Mouse (Mus musculus): ENCODE data around the gene Wdr83. TPM values are rescaled to one million over a fixed set of nuclear protein-coding genes. Genes with fewer than 3 reads are reported as not detected.
"Not testable (repeated sequence)": the region's sequence is repeated elsewhere in the genome, so short reads cannot be mapped to it uniquely, and the experiment has no call there.

The Wdr83 gene
- total RNA-seq (2021): 10 to 100 TPM; 21.1 to 23.1 TPM
- long read RNA-seq, experiment 1, transcript Wdr83-201 (9 exons, 1,238 nt): major isoform, 8 of 12 reads
- long read RNA-seq, experiment 1, partial matches to known transcripts: 0 of 12 reads
- long read RNA-seq, experiment 1, other reads (novel, unspliced or antisense): 2 of 12 reads
- long read RNA-seq, experiment 2, transcript Wdr83-201 (9 exons, 1,238 nt): major isoform, 15 of 21 reads
- long read RNA-seq, experiment 2, partial matches to known transcripts: 1 of 21 reads
- long read RNA-seq, experiment 2, other reads (novel, unspliced or antisense): 1 of 21 reads

DNA sequence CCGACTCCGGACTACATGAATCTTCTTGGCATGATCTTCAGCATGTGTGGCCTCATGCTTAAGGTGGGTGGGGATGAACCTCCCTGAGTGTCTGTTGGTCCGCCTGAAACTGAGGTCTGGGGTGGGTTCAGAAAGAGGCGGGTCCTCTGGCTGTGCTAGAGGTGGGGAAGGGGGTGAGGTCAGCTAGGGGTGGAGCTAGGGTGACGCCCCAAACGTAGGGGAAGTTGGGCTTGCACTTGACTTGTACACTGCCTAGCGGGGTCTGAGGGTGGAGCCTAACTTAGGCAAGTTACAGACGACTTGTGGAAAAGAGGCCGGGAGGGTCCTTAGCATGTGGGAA lies at the start of gene Wdr83:
Gene Wdr83 (minus strand): TSS at position 91 of the 340 bp plus-strand sequence.
- peak in 1 of 2 experiments; percentile 38 for DNase-seq (ENCODE audit: low spot score in 2 of 2)

DNA sequence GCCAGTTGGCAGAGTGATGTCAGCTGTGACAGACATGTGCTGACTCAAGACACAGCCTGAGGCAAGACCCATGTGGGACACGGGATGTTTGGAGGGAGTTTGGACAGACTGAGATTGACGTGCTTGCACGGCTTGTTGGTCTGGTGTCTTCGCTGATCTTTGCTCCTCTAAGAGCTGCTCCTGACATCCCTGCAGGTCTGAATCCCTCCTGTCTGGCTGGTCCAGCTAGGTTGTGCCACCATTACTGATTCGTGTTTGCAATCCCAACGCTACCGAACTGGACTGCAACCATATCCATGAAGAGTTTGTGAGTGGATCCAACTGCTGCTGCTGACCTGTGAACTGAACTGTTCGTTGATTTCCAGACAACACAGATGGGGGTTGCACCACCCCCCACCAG lies 42.6 kb upstream of the Wdr83 start:
- no peak for DNase-seq (ENCODE audit: low spot score in 2 of 2)

DNA sequence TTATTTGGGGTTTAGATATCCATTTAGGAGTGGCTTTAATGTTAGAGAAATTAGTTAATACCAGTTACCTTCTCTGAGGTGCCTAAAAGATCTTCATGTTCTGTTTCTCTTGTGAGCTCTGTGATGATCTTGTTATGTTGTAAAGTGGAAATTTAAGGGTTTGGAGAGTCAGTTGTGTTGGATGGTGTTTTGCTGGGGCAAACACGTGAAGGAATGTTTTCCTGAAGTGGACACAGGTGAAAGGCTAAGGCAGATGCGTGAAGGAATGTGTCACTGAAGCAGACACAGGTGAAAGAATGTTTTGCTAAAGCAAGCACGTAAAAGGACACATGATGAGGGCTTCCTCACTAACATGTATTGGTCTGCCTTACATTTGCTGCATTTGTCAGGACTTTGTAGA lies 41.9 kb upstream of the Wdr83 start, which contains the start of gene Zfp791:
Gene Zfp791 (minus strand): TSS at position 101 of the 400 bp plus-strand sequence.
- no peak for DNase-seq (ENCODE audit: low spot score in 2 of 2)

DNA sequence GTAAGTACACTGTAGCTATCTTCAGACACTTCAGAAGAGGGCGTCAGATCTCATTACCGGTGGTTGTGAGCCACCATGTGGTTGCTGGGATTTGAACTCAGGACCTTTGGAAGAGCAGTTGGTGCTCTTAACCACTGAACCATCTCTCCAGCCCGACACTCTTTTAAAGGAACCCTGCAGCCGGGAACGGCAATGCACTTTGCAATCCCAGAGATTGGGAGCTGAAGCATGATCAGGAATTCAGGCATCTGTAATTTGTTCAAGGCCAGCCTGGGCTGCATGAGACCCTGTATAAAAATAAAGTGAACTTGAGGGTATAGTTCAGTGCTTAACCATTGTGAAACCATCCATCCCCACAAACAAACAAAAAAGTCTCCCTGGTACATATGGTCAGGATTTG lies 39.1 kb upstream of the Wdr83 start:
- DNase-seq (ENCODE audit: low spot score in 2 of 2): not testable (repeated sequence)

DNA sequence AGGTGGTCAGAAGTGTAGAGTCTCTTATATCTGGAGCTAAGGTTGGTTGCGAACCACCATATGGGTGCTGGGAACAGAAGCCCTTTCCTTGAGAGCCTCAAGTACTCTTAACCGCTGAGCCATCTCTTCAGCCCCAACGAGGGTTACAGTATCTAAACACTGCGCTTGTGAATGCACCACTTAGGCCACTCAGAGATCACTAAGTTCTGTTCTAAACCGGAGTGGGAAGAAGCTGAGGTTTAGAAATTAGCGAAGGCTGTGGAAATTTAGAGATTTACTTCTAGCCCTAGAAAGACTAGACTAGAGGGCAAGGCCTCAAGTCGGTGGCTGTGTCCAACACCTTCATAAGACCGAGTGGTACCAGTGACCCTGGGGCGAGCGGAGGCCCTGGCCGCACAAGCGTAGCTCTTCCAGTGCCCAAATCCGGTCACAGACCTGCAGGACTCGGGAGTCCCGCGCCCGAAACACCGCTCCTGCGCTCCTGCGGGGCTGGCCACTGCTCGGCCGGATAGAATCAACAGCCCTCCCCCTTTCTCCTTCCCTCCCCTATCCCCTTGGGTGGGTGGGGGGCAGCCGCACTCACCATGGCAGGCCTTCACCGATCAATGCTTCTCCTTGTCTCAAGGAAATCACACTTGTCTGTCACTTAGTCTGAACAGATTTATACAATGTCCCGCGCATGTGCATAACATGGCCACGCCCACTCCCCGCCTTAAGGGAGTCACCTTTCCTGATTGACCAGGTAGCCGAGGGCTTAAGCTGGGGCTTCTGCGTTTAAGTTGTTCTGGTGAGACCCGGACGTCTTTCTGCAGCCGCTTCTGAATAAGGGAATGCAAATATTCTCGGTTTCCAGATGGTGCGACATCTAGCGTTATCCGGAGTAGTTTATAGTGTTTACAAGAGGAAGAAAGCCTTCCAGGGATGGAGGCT lies 38.2 kb upstream of the Wdr83 start:
- DNase-seq (ENCODE audit: low spot score in 2 of 2): peak; percentile 74

DNA sequence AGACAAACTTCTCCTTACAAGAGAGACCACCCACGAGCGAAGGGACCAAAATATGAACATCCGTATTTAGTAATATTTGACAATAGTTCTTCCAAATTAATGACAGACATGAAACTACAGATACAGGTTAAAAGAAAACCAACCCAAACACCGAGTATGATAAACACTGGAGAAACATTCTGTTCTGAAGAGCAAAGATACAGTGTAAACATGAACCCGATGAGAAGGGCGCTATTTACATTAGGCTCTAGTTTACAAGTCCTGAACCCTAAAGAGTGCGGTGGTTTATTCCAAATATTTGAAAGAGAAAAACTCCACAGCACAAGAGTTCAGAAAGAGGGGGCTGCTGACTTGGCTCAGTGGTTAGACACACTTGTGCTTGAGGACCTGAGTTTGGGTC lies 35.9 kb upstream of the Wdr83 start:
- DNase-seq (ENCODE audit: low spot score in 2 of 2): no peak

DNA sequence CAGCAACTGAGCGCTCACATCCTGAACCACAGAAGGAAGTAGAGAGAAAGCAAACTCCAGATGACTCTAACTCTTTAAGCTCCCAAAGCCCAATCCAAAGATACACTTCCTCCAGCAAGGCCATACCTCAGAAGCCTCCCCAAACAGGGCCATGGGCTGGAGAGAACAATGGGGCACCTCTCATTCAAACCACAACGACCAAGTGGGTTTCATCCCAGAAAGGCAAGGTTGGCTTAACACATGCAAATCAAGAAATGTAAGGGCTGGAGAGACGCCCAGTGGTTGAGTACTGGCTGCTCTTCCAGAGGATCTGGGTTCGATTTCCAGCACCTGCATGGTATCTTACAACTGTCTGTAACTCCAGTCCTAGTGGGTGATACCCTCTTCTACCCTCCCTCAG lies 34.4 kb upstream of the Wdr83 start:
- no peak for DNase-seq (ENCODE audit: low spot score in 2 of 2)

DNA sequence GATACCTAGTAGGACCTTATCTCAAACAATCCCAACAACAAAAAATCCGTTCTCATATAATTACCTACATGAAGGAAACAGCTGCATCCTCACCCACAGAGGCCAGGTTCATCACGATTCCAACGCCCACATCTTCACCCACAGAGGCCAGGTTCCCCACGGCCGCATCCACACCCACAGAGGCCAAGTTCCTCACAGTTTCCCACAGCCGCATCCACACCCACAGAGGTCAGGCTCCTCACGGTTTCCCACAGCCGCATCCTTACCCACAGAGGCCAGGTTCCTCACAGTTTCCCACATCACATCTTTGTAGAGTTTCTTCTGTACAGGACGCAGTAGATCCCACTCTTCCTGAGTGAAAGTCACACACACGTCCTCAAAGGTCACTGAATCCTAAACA lies 32.1 kb upstream of the Wdr83 start:
- DNase-seq (ENCODE audit: low spot score in 2 of 2): no peak

DNA sequence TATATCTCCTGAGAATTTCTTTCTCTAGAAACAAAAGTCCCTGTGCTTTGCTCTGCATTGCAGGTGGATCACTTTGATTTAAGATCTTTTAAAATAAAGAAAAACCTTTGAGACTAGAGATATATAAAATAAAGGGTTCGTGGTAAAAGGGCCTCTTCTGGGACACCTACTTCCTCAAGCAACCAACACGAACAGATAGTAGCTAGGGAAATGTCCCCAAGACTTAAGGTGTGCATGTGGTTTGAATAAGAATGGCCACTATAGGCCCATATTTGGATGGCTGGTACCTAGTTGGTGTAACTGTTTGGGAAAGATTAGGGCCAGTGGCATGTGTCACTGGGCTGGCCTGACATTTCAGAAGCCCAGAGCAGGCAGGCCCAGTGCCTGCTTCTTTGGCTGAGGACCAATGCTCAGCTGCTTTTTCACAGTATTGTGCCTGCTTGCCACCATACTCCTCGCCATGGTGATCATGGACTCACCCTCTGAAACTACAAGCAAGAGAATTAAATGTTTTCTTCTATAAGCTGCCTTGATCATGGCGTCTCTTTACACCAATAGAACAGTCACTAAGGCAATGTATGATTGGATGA lies 19.1 kb upstream of the Wdr83 start:
- DNase-seq (ENCODE audit: low spot score in 2 of 2): no peak

DNA sequence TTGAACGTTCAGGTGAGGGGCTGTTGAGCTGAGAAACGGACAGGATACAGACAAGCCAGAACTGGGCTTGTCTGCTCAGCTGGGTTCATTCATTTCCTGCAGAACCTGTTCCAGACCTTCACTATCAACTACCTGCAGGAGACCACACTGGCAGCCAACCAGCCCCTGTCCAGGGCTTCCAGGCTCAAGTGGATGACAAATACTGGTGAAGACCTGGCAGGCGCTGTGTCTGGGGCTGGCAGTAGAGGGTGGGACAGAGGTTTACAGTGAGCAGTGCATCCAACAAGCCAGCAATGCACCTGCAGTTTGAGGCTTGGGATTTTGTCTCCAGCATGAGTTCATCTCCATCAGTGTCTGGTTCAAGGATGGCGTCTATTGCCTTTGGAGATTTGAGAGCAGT lies 15.7 kb upstream of the Wdr83 start:
- DNase-seq (ENCODE audit: low spot score in 2 of 2): no peak

DNA sequence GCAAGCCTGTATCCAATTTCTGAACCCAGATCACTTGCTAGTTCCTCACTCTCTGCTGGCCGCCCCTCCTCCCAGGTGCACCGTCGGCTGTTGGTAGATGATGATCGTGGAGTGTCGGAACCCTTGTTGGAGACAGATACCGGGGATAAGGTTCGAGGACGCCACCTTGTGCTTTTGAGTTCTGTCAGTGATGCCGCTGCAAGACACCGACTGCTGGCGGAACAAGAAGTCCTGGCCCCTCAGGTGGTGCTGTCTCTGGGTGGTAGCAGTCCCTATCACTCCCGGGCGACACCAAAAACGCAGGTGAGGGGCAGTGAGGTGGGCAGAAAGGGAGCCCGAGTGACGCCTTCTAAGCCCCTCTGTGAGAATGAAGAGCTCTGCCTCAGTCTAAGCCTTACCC lies 15.1 kb upstream of the Wdr83 start:
- DNase-seq (ENCODE audit: low spot score in 2 of 2): no peak

DNA sequence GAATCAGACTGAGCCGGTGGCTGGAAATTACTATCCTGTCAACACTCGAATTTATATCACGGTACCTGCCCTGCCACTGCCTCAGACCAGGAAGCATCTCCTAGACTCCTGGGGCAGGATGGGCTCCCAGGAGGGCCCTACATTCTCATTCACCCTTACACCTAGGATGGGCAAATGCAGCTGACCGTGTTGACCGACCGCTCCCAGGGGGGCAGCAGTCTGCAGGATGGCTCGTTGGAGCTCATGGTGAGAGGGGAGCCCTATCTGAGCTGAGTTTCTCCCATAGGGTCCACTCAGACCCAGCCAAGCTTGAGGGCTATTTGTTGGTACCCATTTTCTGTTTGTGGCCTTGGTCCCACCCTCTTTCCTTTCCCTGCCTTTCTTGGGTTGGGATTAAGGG lies 14.5 kb upstream of the Wdr83 start:
- DNase-seq (ENCODE audit: low spot score in 2 of 2): no peak

DNA sequence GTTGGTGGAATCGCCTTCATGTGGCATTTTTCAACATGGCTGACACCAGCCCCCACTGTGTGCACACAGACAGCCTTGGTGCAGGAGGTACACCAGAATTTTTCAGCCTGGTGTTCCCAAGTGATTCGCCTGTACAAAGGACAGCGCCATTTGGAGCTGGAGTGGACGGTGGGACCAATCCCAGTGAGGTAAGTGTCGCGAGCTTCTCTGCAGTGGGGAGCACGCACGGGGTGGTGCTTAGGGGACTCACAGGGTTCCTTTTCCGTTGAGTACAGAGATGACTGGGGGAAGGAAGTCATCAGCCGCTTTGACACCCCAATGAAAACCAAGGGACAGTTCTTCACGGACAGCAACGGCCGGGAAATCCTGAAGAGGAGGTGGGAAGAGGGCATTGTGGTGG lies 13.9 kb upstream of the Wdr83 start:
- DNase-seq (ENCODE audit: low spot score in 2 of 2): no peak

DNA sequence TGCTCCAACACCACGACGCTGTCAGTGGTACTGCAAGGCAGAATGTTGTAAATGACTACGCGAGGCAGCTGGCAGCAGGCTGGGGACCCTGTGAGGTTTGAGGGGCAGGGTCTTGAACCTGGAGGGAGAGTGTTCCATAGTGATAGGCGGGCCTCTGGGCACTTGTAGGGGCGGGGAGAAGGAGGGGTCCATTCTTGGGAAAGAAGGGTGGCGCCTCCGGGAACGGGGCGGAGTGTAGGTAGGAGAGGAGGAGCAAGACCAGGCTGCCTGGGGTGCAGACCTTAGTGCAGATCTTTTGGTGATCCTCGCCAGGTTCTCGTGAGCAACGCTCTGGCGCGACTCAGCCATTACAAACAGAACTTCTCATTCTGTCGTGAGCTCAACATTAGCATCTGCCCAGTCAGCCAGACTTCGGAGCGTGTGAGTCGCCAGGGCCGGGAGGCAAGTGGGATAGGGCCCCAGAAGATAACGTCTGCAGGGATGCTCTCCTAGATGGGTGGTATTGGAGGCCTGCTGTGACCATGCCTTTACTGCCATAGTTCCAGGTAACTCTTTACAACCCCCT lies 10.5 kb upstream of the Wdr83 start:
- DNase-seq (ENCODE audit: low spot score in 2 of 2): no peak

DNA sequence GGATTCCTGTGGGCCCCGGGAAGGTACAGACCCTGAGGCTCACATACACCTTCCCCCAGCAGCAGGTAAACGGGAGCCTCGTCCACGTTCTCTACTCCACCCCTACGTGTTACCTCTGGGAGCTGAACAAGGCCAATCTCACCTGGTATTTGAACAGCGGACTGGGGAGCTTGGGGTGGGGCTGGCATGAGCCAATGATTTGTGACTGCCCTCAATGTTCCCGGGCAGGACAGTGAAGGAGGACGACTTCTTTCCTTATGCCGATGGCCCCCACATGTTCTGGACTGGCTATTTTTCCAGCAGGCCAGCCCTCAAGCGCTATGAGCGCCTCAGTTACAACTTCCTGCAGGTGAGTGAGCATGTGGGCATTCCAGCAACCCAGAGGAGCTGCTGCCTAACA lies 9.8 kb upstream of the Wdr83 start:
- no peak for DNase-seq (ENCODE audit: low spot score in 2 of 2)

DNA sequence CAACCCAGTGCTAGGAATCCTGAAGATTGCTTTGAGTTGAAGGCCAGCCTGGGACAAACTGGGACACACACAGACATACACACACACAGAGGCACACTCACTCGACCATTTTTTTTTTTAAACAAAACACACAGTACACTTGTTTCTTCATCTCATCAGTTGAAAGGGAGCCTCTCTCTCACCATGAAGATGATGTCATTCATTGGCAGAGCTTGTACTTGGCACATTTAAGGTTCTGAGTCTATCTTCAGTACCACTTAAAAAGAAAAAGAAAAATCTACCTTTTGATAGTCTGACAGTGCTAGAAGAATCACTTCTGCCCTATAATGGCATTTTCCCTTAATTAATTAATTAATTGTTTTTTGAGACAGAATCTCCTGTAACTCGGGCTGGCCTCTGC lies 7.7 kb upstream of the Wdr83 start:
- DNase-seq (ENCODE audit: low spot score in 2 of 2): no peak

DNA sequence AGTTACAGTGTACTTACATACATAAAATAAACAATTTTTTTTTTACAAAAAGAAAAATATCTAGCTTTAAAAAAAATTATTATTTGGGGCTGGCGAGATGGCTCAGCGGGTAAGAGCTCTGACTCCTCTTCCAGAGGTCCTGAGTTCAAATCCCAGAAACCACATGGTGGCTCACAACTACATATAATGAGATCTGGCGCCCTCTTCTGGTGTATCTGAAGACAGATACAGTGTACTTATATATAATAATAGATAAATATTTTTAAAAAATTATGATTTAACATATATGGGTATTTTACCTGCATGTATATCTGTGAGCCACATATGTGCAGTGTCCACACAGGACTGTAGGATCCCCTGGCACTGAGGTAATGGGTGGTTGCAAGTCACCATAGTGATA lies 5.1 kb upstream of the Wdr83 start:
- no peak for DNase-seq (ENCODE audit: low spot score in 2 of 2)

DNA sequence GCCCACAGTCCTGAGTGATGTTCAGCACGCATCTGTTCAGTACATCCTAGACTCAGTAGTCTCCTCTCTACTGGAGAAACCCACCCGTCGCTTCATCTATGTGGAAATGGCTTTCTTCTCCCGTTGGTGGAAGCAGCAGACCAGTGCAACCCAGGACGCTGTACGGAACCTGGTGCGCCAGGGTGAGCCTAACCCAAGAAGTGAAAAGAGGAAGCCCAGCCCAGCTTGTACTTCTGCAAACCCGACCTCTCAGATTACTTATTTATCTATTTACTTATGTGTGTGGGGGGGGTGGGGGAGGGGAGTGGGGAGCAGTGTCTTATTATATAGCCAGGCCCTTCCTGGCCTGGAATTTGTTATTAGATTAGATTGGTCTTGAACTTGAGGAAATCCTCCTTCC lies 3.5 kb upstream of the Wdr83 start:
- DNase-seq (ENCODE audit: low spot score in 2 of 2): no peak

DNA sequence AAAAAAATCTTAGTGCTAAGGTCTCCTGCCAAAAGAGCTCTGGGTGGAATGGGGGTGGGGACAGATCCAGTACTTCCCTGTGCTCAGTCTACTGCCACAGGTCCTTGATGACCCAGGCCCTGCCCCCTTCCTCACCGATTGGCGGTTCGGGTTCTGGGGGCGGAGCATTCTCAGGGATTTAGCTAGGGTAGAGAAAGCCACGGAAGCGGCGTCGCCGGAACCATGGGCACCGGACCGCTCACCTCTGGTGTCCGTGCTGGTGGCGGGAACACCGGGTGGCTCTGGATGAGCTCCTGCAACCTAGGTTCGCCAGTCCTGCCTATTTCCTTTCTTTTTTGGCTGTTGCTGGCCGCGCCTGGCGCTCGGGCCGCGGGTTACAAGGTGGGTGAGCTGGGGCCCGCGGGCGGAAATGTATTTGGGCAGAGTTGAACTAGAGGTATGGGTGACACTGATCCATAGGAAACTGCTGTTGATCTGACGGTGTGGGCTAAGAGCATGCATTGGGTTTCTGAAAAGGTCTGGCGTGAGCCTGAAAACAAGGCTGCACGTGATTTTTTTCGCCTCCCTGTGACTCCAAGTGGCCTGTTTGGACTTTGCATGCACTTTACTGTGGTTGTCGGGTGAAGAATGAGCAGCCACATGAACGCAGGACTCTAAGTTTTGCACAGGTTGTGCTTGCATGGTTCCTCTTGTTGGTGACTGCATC lies 2.2 kb upstream of the Wdr83 start, which contains the start of gene Man2b1:
Gene Man2b1 (plus strand): TSS at position 163 of the 706 bp plus-strand sequence.
- peak; percentile 85 to 86 for DNase-seq (ENCODE audit: low spot score in 2 of 2)

DNA sequence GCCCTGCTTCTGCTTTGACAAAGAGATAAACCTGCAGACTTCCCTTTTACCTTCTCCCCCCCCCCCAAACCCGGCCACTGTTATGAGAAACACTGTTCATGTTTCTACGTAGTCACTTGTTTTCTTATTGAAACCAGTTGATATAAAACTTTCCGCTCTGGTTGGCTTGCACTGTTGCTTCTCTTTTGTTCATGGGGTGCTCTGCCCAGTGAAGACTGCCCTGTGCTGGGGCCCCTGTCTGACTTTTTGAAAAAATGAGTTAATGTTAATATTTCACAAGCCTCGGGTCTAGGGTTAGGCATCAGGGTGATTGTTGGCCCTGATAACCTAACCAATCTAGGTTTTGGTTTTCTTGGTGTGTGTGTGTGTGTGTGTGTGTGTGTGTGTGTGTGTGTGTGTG lies 1.1 kb upstream of the Wdr83 start:
- not testable (repeated sequence) for DNase-seq (ENCODE audit: low spot score in 2 of 2)
